In genomic region chr2:180455723-180456698, GRCm38 (mm10) we compare ENCODE assay signal across 8 mouse cellular contexts. TPM values are rescaled to one million over a fixed set of nuclear protein-coding genes. Genes with fewer than 3 reads are reported as not detected.
A peak's percentile ranks its signal among the peaks of the same experiment; 100 is the strongest.
DNase-seq lines count a peak whose midpoint lies in the region; ATAC-seq and TF ChIP-seq lines count a peak whose summit lies in the region.

Gene Slco4a1 (plus strand): TSS chr2:180456245.

- peaks cover 45% of the 10 kb centered on the region for H3K27me3 ChIP-seq in erythroblast, embryonic 14.5 days (ENCODE audit: control insufficient read depth)
- H3K27me3 ChIP-seq in embryonic facial prominence, embryonic 10.5 days (replicated peaks; ENCODE audit: low read depth, poor library complexity, severe bottlenecking), result peaks cover 80% of the 10 kb centered on the region
- peaks cover 4% of the 10 kb centered on the region for H3K27me3 ChIP-seq in heart, adult 2 months (ENCODE audit: control insufficient read depth, insufficient read depth, low read length)
- H3K27me3 ChIP-seq in limb, embryonic 15.5 days, result peaks cover 36% of the 10 kb centered on the region
- peaks cover 15% of the 10 kb centered on the region for H3K27me3 ChIP-seq in midbrain, postnatal 0 days (ENCODE audit: insufficient read depth, low read length)

- peak; percentile 93 for DNase-seq in embryonic facial prominence, embryonic 10.5 days (ENCODE audit: low spot score)
- DNase-seq in heart, adult 2 months, result peak; percentile 77 to 87
- DNase-seq in kidney, adult 8-10 months, result peak; percentile 91 to 93
- DNase-seq in midbrain, postnatal 0 days (ENCODE audit: low spot score), result peak; percentile 71
- peak; percentile 65 to 87 for DNase-seq in spleen, postnatal 10 days (ENCODE audit: low spot score in 2 of 2)

- peak within 1 kb of the TSS; percentile 69 for H3K27ac ChIP-seq in embryonic facial prominence, embryonic 10.5 days (replicated peaks)
- H3K27ac ChIP-seq in heart, adult 2 months, result no peak within 1 kb of the TSS
- H3K27ac ChIP-seq in limb, embryonic 15.5 days, result no peak within 1 kb of the TSS
- no peak within 1 kb of the TSS for H3K27ac ChIP-seq in midbrain, postnatal 0 days (ENCODE audit: low read depth, low read length)

- H3K4me2 ChIP-seq in limb, embryonic 15.5 days, result peak within 1 kb of the TSS; percentile 96
- peak within 1 kb of the TSS; percentile 95 for H3K4me2 ChIP-seq in midbrain, postnatal 0 days (ENCODE audit: low read depth, low read length, poor library complexity, severe bottlenecking)

- no peak for TF ChIP-seq POLR2A in heart, adult 2 months (IDR thresholded peaks at IDR 0.05; ENCODE audit: insufficient read depth, low read depth, low read length)

- H3K4me1 ChIP-seq in erythroblast, embryonic 14.5 days (ENCODE audit: control insufficient read depth), result peaks cover 13% of the 10 kb centered on the region
- H3K4me1 ChIP-seq in embryonic facial prominence, embryonic 10.5 days, result peaks cover 24% of the 10 kb centered on the region
- H3K4me1 ChIP-seq in heart, adult 2 months (ENCODE audit: control insufficient read depth, insufficient read depth, low read length), result no peaks in the 10 kb centered on the region; the same call in 1 of the 2 replicates
- peaks cover 18% of the 10 kb centered on the region for H3K4me1 ChIP-seq in limb, embryonic 15.5 days
- no peaks in the 10 kb centered on the region; the same call in 1 of the 2 replicates for H3K4me1 ChIP-seq in midbrain, postnatal 0 days (ENCODE audit: insufficient read depth, low read length)

- 2% methylated on average over 65 of the region's 65 CpGs for WGBS in embryonic facial prominence, embryonic 10.5 days
- WGBS in heart, adult 2 months, result 2% methylated on average over 65 of the region's 65 CpGs
- 1% methylated on average over 65 of the region's 65 CpGs for WGBS in limb, embryonic 15.5 days
- 2% methylated on average over 65 of the region's 65 CpGs for WGBS in midbrain, postnatal 0 days

- no peaks in the 10 kb centered on the region for H3K36me3 ChIP-seq in erythroblast, embryonic 14.5 days (ENCODE audit: control insufficient read depth)
- H3K36me3 ChIP-seq in embryonic facial prominence, embryonic 10.5 days (replicated peaks), result no peaks in the 10 kb centered on the region
- no peaks in the 10 kb centered on the region for H3K36me3 ChIP-seq in heart, adult 2 months (ENCODE audit: control insufficient read depth, insufficient read depth, low read length)
- H3K36me3 ChIP-seq in limb, embryonic 15.5 days, result no peaks in the 10 kb centered on the region
- no peaks in the 10 kb centered on the region for H3K36me3 ChIP-seq in midbrain, postnatal 0 days (ENCODE audit: insufficient read depth, low read length)

- TF ChIP-seq EP300 in heart, adult 2 months (IDR thresholded peaks at IDR 0.05; ENCODE audit: insufficient read depth, low read depth, low read length), result no peak

- H3K79me2 ChIP-seq in heart, adult 2 months (replicated peaks; ENCODE audit: control insufficient read depth, insufficient read depth, low read length), result no peaks in the 10 kb centered on the region

- no peak for ATAC-seq in erythroblast, adult 5-6 weeks (replicated peaks; ENCODE audit: low FRiP score, poor library complexity, severe bottlenecking)
- ATAC-seq in limb, embryonic 15.5 days (ENCODE audit: insufficient number of reproducible peaks, low FRiP score, low TSS enrichment, low read depth), result 0 out of 2 replicates have a peak, but pooled peaks have one; percentile 53
- ATAC-seq in midbrain, postnatal 0 days (ENCODE audit: low FRiP score), result peak; percentile 78

- H3K9me3 ChIP-seq in erythroblast, embryonic 14.5 days (ENCODE audit: control insufficient read depth, low read length), result no peaks in the 10 kb centered on the region
- no peaks in the 10 kb centered on the region for H3K9me3 ChIP-seq in embryonic facial prominence, embryonic 10.5 days
- H3K9me3 ChIP-seq in limb, embryonic 15.5 days, result no peaks in the 10 kb centered on the region
- no peaks in the 10 kb centered on the region for H3K9me3 ChIP-seq in midbrain, postnatal 0 days (ENCODE audit: low read length)

- TF ChIP-seq CTCF in heart, adult 2 months (IDR thresholded peaks at IDR 0.05), result no peak
- no peak for TF ChIP-seq CTCF in midbrain, postnatal 0 days (IDR thresholded peaks at IDR 0.05)

- intact Hi-C loops in heart, adult 2 months (cut with DNase I), result no loop called here

- H3K9ac ChIP-seq in heart, adult 2 months (ENCODE audit: low read depth, low read length), result peak within 1 kb of the TSS; percentile 42; the same call in 1 of the 2 replicates
- H3K9ac ChIP-seq in limb, embryonic 15.5 days, result no peak within 1 kb of the TSS
- peak within 1 kb of the TSS; percentile 48 for H3K9ac ChIP-seq in midbrain, postnatal 0 days (replicated peaks; ENCODE audit: low read length, poor library complexity, severe bottlenecking)

- peak within 1 kb of the TSS; percentile 51 for H3K4me3 ChIP-seq in erythroblast, embryonic 14.5 days (replicated peaks)
- peak within 1 kb of the TSS; percentile 65 for H3K4me3 ChIP-seq in embryonic facial prominence, embryonic 10.5 days
- peak within 1 kb of the TSS; percentile 44 for H3K4me3 ChIP-seq in heart, adult 2 months
- peak within 1 kb of the TSS; percentile 42 for H3K4me3 ChIP-seq in limb, embryonic 15.5 days
- H3K4me3 ChIP-seq in midbrain, postnatal 0 days (ENCODE audit: low read depth, low read length), result peak within 1 kb of the TSS; percentile 62

RNA-seq across cellular contexts. Expression of gene Slco4a1, which starts in this region (rescaled TPM):
- 0.01 and 0.05 TPM in 2 replicates for polyA plus RNA-seq in erythroblast, embryonic 14.5 days (2012)
- total RNA-seq in erythroblast, adult 5-6 weeks (2015; ENCODE audit: low replicate concordance), result 4.4 and 4.6 TPM in 2 replicates
- 2.4 and 3.2 TPM in 2 replicates for total RNA-seq in erythroblast, adult 5-6 weeks (2017; ENCODE audit: low replicate concordance)
- polyA plus RNA-seq in embryonic facial prominence, embryonic 10.5 days (2016; fragmentation: Nextera tagmentation; extraction: Ambion mirVana), result 3.3 and 4.1 TPM in 2 replicates
- total RNA-seq in heart, adult 2 months (2021), result not detected
- 0.26 and 0.94 TPM in 2 replicates for polyA plus RNA-seq in heart, adult 2 months (2012; rRNA removed)
- polyA plus RNA-seq in limb, embryonic 15.5 days (2015; fragmentation: Nextera tagmentation; extraction: Ambion mirVana), result 0.78 and 0.99 TPM in 2 replicates
- 1.5 and 5.1 TPM in 2 replicates for total RNA-seq in midbrain, postnatal 0 days (2014; rRNA removed)
- 2.5 and 2.8 TPM in 2 replicates for polyA plus RNA-seq in midbrain, postnatal 0 days (2015; fragmentation: Nextera tagmentation; extraction: Ambion mirVana)

Comparison
In these comparisons a context has a peak if more than half of its experiments do, and no peak if none do; other contexts are left out.
1. Peak in DNase-seq, H3K4me3 ChIP-seq and H3K9ac ChIP-seq in heart, adult 2 months; RNA of the gene not detected or under 1 TPM.
2. Peak in ATAC-seq, H3K4me3 ChIP-seq and H3K4me2 ChIP-seq in limb, embryonic 15.5 days; RNA of the gene not detected or under 1 TPM.